Mouse (Mus musculus): ENCODE data around the gene Igf1r. TPM values are rescaled to one million over a fixed set of nuclear protein-coding genes. Genes with fewer than 3 reads are reported as not detected.

Igf1r gene
- total and polyA plus RNA-seq, 3 experiments: 5.6 to 14.4 (median 12.3) TPM

- H3K79me2 ChIP-seq (replicated peaks; ENCODE audit: control insufficient read depth, insufficient read depth, low read length): no peaks in the 10 kb centered on the region
- no peak overlapping the region for H3K27ac ChIP-seq
- intact Hi-C loops (cut with DNase I): loop anchor here (10.0 kb wide), 1 partner anchor 106 kb away; no protein-coding TSS in a partner anchor
- no peaks in the 10 kb centered on the region for H3K27me3 ChIP-seq (ENCODE audit: control insufficient read depth, insufficient read depth, low read length)
- no peaks in the 10 kb centered on the region for H3K4me1 ChIP-seq (ENCODE audit: control insufficient read depth, insufficient read depth, low read length)
- H3K9ac ChIP-seq (ENCODE audit: low read depth, low read length): no peak overlapping the region
- no peak for TF ChIP-seq CTCF (IDR thresholded peaks at IDR 0.05)
- TF ChIP-seq EP300 (IDR thresholded peaks at IDR 0.05; ENCODE audit: insufficient read depth, low read depth, low read length): no peak
- TF ChIP-seq POLR2A (IDR thresholded peaks at IDR 0.05; ENCODE audit: insufficient read depth, low read depth, low read length): no peak
- H3K4me3 ChIP-seq: no peak overlapping the region
- 51% methylated on average over 6 of the region's 6 CpGs for WGBS
- no peak for DNase-seq
- no peaks in the 10 kb centered on the region for H3K36me3 ChIP-seq (ENCODE audit: control insufficient read depth, insufficient read depth, low read length)
Measured at GRCm38 (mm10) chr7:68189211-68189610, 236.6 kb downstream of the Igf1r start.

- H3K9ac ChIP-seq (ENCODE audit: low read depth, low read length): no peak overlapping the region
- intact Hi-C loops (cut with DNase I): loop anchor here (10.0 kb wide), 1 partner anchor 105 kb away; no protein-coding TSS in a partner anchor
- no peaks in the 10 kb centered on the region for H3K36me3 ChIP-seq (ENCODE audit: control insufficient read depth, insufficient read depth, low read length)
- H3K4me3 ChIP-seq: no peak overlapping the region
- H3K79me2 ChIP-seq (replicated peaks; ENCODE audit: control insufficient read depth, insufficient read depth, low read length): no peaks in the 10 kb centered on the region
- DNase-seq: no peak
- no peak overlapping the region for H3K27ac ChIP-seq
- no peaks in the 10 kb centered on the region for H3K27me3 ChIP-seq (ENCODE audit: control insufficient read depth, insufficient read depth, low read length)
- H3K4me1 ChIP-seq (ENCODE audit: control insufficient read depth, insufficient read depth, low read length): no peaks in the 10 kb centered on the region; the same call in 1 of the 2 replicates
- 82% methylated on average over 13 of the region's 13 CpGs for WGBS
- no peak for TF ChIP-seq POLR2A (IDR thresholded peaks at IDR 0.05; ENCODE audit: insufficient read depth, low read depth, low read length)
Measured at GRCm38 (mm10) chr7:68189691-68190456, 237.2 kb downstream of the Igf1r start.

- Histone ChIP-seq H3K36me3 (ENCODE audit: control insufficient read depth, insufficient read depth, low read length) (no peaks in the 10 kb centered on the region), H3K79me2 (replicated peaks; ENCODE audit: control insufficient read depth, insufficient read depth, low read length) (no peaks in the 10 kb centered on the region), H3K27ac (no peak overlapping the region), H3K4me1 (ENCODE audit: control insufficient read depth, insufficient read depth, low read length) (no peaks in the 10 kb centered on the region; the same call in 1 of the 2 replicates), H3K9ac (ENCODE audit: low read depth, low read length) (no peak overlapping the region), H3K4me3 (no peak overlapping the region), H3K27me3 (ENCODE audit: control insufficient read depth, insufficient read depth, low read length) (no peaks in the 10 kb centered on the region)
- 59% methylated on average over 15 of the region's 15 CpGs for WGBS
- DNase-seq: peak in 1 of 2 experiments; percentile 30
- TF ChIP-seq EP300 (IDR thresholded peaks at IDR 0.05; ENCODE audit: insufficient read depth, low read depth, low read length) (no peak), CTCF (IDR thresholded peaks at IDR 0.05) (no peak), POLR2A (IDR thresholded peaks at IDR 0.05; ENCODE audit: insufficient read depth, low read depth, low read length) (no peak)
- intact Hi-C loops (cut with DNase I): no loop called here
Measured at GRCm38 (mm10) chr7:68193958-68194695, 241.5 kb downstream of the Igf1r start.

- Histone ChIP-seq H3K27me3 (ENCODE audit: control insufficient read depth, insufficient read depth, low read length) (no peaks in the 10 kb centered on the region), H3K27ac (no peak overlapping the region), H3K9ac (ENCODE audit: low read depth, low read length) (no peak overlapping the region), H3K4me1 (ENCODE audit: control insufficient read depth, insufficient read depth, low read length) (no peaks in the 10 kb centered on the region; the same call in 1 of the 2 replicates), H3K4me3 (no peak overlapping the region), H3K36me3 (ENCODE audit: control insufficient read depth, insufficient read depth, low read length) (no peaks in the 10 kb centered on the region), H3K79me2 (replicated peaks; ENCODE audit: control insufficient read depth, insufficient read depth, low read length) (no peaks in the 10 kb centered on the region)
- 97% methylated on average over 7 of the region's 7 CpGs for WGBS
- intact Hi-C loops (cut with DNase I): no loop called here
- DNase-seq: no peak
- TF ChIP-seq CTCF (IDR thresholded peaks at IDR 0.05): no peak
- no peak for TF ChIP-seq EP300 (IDR thresholded peaks at IDR 0.05; ENCODE audit: insufficient read depth, low read depth, low read length)
- TF ChIP-seq POLR2A (IDR thresholded peaks at IDR 0.05; ENCODE audit: insufficient read depth, low read depth, low read length): no peak
Measured at GRCm38 (mm10) chr7:68199609-68200008, 247.0 kb downstream of the Igf1r start.

GRCm38 (mm10) chr7:68205776-68206427, 253.3 kb downstream of the Igf1r start:
- no peaks in the 10 kb centered on the region for H3K36me3 ChIP-seq (ENCODE audit: control insufficient read depth, insufficient read depth, low read length)
- H3K27ac ChIP-seq: no peak overlapping the region
- no peaks in the 10 kb centered on the region for H3K79me2 ChIP-seq (replicated peaks; ENCODE audit: control insufficient read depth, insufficient read depth, low read length)
- no peaks in the 10 kb centered on the region for H3K4me1 ChIP-seq (ENCODE audit: control insufficient read depth, insufficient read depth, low read length)
- no peak overlapping the region for H3K4me3 ChIP-seq
- WGBS: 92% methylated on average over 8 of the region's 8 CpGs
- intact Hi-C loops (cut with DNase I): loop anchor here (5.0 kb wide), 2 partner anchors 46 to 96 kb away; no protein-coding TSS in a partner anchor
- no peak for TF ChIP-seq EP300 (IDR thresholded peaks at IDR 0.05; ENCODE audit: insufficient read depth, low read depth, low read length)
- no peak for TF ChIP-seq POLR2A (IDR thresholded peaks at IDR 0.05; ENCODE audit: insufficient read depth, low read depth, low read length)
- TF ChIP-seq CTCF (IDR thresholded peaks at IDR 0.05): no peak
- H3K27me3 ChIP-seq (ENCODE audit: control insufficient read depth, insufficient read depth, low read length): no peaks in the 10 kb centered on the region
- no peak for DNase-seq
- H3K9ac ChIP-seq (ENCODE audit: low read depth, low read length): no peak overlapping the region
